Mouse (Mus musculus) embryonic facial prominence, embryonic 15.5 days (tissue): ENCODE data around the gene Ankrd28. TPM values are rescaled to one million over a fixed set of nuclear protein-coding genes. Genes with fewer than 3 reads are reported as not detected.
"Not testable (repeated sequence)": the region's sequence is repeated elsewhere in the genome, so short reads cannot be mapped to it uniquely, and the experiment has no call there.

Source experiments
- ATAC-seq: fragments of 200-750 bp; cut with Nextera tagmentation; 2 replicates; pipeline ENCODE4 v1.8.0; 2017; ENCODE audit warnings: low read depth, moderate TSS enrichment; ENCODE audit not compliant: insufficient number of reproducible peaks, low FRiP score, low TSS enrichment
- H3K27ac ChIP-seq: fragments of 300-500 bp; sonication (generic); replicated peaks from 2 replicates; pipeline ENCODE4 v1.5.1; 2015; ENCODE audit warnings: mild to moderate bottlenecking, inconsistent platforms
- H3K27me3 ChIP-seq: fragments of 300-500 bp; sonication (generic); 2 replicates; pipeline ENCODE4 v1.6.1; 2015; ENCODE audit warnings: inconsistent platforms
- H3K36me3 ChIP-seq: fragments of 300-500 bp; sonication (generic); 2 replicates; pipeline ENCODE4 v1.6.1; 2015; ENCODE audit warnings: mild to moderate bottlenecking, inconsistent platforms
- H3K4me1 ChIP-seq: fragments of 300-500 bp; sonication (generic); 2 replicates; pipeline ENCODE4 v1.6.1; 2015; ENCODE audit warnings: inconsistent platforms
- H3K4me2 ChIP-seq: fragments of 300-500 bp; sonication (generic); replicated peaks from 2 replicates; pipeline ENCODE4 v1.6.1; 2015; ENCODE audit warnings: mild to moderate bottlenecking, inconsistent platforms
- H3K4me3 ChIP-seq: fragments of 300-500 bp; sonication (generic); replicated peaks from 2 replicates; pipeline ENCODE4 v1.5.1; 2015; ENCODE audit warnings: mild to moderate bottlenecking, inconsistent platforms
- H3K9ac ChIP-seq: fragments of 300-500 bp; sonication (generic); 2 replicates; pipeline ENCODE4 v1.6.1; 2015; ENCODE audit warnings: inconsistent platforms
- H3K9me3 ChIP-seq: fragments of 300-500 bp; sonication (generic); replicated peaks from 2 replicates; pipeline ENCODE4 v1.6.1; 2016; ENCODE audit warnings: inconsistent platforms
- WGBS: fragments of 180-500 bp; shearing (Covaris S2); methylation state at CpG from one replicate; pipeline ENCODE4 v1.1.7; 2015; 5-methylcytosine and 5-hydroxymethylcytosine counted together
- polyA plus RNA-seq: library from polyadenylated mRNA; unstranded; fragments of >200 nt; fragmentation: Nextera tagmentation; extraction: Ambion mirVana; gene quantifications from 2 replicates; pipeline ENCODE4 v1.2.1, GENCODE M21; 2015

Ankrd28 gene
- polyA plus RNA-seq, 1 experiment from 2014 or later: 8.6 TPM

- no peaks in the 10 kb centered on the region for H3K9me3 ChIP-seq
- ATAC-seq: no peak; the same call in 1 of the 2 replicates
- H3K4me3 ChIP-seq: no peak overlapping the region
These were observed 68.7 kb downstream of the Ankrd28 start for GRCm38 (mm10) chr14:31761727-31762126.

GRCm38 (mm10) chr14:31759195-31759594 is 71.3 kb downstream of the Ankrd28 start:
- no peak overlapping the region for H3K4me3 ChIP-seq
- no peaks in the 10 kb centered on the region for H3K27me3 ChIP-seq
- peaks cover 17% of the 10 kb centered on the region for H3K36me3 ChIP-seq
- 85% methylated on average over 2 of the region's 2 CpGs for WGBS
- ATAC-seq: no peak
- no peak overlapping the region for H3K4me2 ChIP-seq
- no peak overlapping the region for H3K27ac ChIP-seq
- no peak overlapping the region for H3K9ac ChIP-seq
- H3K4me1 ChIP-seq: no peaks in the 10 kb centered on the region
- no peaks in the 10 kb centered on the region for H3K9me3 ChIP-seq

More at GRCm38 (mm10) chr14:31761727-31762126, 68.7 kb downstream of the Ankrd28 start:
- no peak overlapping the region for H3K27ac ChIP-seq
- 80% methylated on average over 7 of the region's 7 CpGs for WGBS
- H3K4me1 ChIP-seq: no peaks in the 10 kb centered on the region
- H3K36me3 ChIP-seq: peaks cover 14% of the 10 kb centered on the region
- H3K27me3 ChIP-seq: no peaks in the 10 kb centered on the region
- H3K4me2 ChIP-seq: no peak overlapping the region
- H3K9ac ChIP-seq: no peak overlapping the region

DNA sequence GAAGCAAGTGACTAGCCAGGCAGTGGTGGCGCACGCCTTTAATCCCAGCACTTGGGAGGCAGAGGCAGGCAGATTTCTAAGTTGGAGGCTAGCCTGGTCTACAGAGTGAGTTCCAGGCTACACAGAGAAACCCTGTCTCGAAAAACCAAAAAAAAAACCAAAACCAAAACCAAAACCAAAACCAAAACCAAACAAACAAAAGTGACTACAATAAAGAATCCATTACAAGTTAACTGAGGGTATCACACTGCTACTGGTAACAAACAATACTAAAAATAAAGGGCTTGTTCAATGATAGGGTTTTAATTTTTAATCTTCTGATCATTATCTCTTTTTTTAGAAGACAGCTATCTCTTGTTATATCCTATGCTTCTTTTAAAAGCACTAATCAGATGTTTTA is 72.0 kb downstream of the Ankrd28 start:
- not testable (repeated sequence) for H3K4me2 ChIP-seq, H3K27ac ChIP-seq, H3K27me3 ChIP-seq, H3K9me3 ChIP-seq, H3K4me3 ChIP-seq, H3K9ac ChIP-seq, ATAC-seq, H3K4me1 ChIP-seq
- H3K36me3 ChIP-seq: peaks cover 17% of the 10 kb centered on the region
- WGBS: 94% methylated on average over 3 of the region's 3 CpGs

DNA sequence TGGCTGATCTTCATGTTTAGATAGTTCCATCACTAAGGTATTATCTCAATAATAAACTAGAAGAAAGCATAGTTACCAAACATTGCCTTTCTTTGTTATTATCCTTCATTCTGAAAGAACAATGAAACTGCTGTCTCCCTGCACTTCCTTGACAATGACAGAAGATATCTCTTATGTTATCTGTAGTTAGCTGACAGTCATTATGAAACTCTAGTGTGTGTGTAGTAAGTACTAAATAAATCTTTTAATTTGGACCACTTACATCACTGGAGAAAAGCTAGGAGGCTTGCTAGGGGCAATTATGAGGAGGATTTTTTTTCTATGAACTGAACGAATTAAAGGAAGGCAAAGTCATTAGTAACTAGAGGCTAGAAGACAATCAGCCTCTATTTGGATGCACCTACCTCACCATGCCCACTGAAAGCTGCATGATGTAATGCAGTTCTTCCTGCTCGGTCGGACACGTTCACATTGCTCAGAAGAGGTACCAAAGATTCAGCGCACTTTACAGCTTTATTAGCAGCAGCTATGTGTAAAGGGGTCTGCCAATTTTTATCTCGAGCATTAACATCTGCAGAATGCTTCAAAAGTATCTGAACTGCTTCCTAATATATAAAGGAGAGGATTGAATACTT is 82.1 kb downstream of the Ankrd28 start:
- no peak for ATAC-seq
- H3K27me3 ChIP-seq: no peaks in the 10 kb centered on the region
- no peak overlapping the region for H3K27ac ChIP-seq
- no peak overlapping the region for H3K4me3 ChIP-seq
- no peak overlapping the region for H3K4me2 ChIP-seq
- H3K4me1 ChIP-seq: no peaks in the 10 kb centered on the region
- WGBS: 73% methylated on average over 6 of the region's 6 CpGs
- peaks cover 18% of the 10 kb centered on the region for H3K36me3 ChIP-seq
- H3K9me3 ChIP-seq: no peaks in the 10 kb centered on the region
- H3K9ac ChIP-seq: no peak overlapping the region

- 88% methylated on average over 3 of the region's 3 CpGs for WGBS
- Histone ChIP-seq H3K27me3 (no peaks in the 10 kb centered on the region), H3K27ac (no peak overlapping the region), H3K9ac (no peak overlapping the region), H3K4me3 (no peak overlapping the region), H3K4me1 (no peaks in the 10 kb centered on the region), H3K9me3 (no peaks in the 10 kb centered on the region), H3K36me3 (peaks cover 30% of the 10 kb centered on the region), H3K4me2 (no peak overlapping the region)
- ATAC-seq: no peak
These were observed 87.9 kb downstream of the Ankrd28 start for GRCm38 (mm10) chr14:31742523-31742922.

DNA sequence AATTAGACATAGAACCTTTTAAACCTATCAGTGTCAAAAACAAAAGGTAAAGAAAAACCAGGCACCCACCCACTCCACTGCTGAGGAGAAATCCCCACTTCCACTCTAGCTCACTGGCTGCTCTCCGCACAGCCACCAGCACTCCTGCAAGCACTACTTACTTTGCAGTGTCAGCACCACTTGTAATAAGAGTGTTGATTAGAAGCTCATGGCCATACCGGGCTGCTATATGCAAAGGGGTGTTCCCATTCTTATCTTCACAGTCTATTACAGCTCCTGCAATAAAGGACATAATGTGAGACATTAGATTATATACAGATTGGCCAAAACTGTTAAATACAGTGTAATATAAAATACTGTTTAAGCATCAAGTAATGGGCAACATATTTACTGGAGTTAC is 95.6 kb downstream of the Ankrd28 start:
- 76% methylated on average over 2 of the region's 2 CpGs for WGBS

GRCm38 (mm10) chr14:31727522-31727921 is 102.9 kb downstream of the Ankrd28 start:
- Histone ChIP-seq H3K9ac (no peak overlapping the region), H3K4me2 (no peak overlapping the region), H3K4me1 (no peaks in the 10 kb centered on the region), H3K4me3 (no peak overlapping the region), H3K27ac (no peak overlapping the region), H3K9me3 (no peaks in the 10 kb centered on the region), H3K36me3 (peaks cover 31% of the 10 kb centered on the region), H3K27me3 (no peaks in the 10 kb centered on the region)
- 90% methylated on average over 3 of the region's 3 CpGs for WGBS
- ATAC-seq: no peak

More for the DNA sequence above, 95.6 kb downstream of the Ankrd28 start:
- ATAC-seq: no peak
- H3K4me1 ChIP-seq: no peaks in the 10 kb centered on the region
- no peak overlapping the region for H3K4me3 ChIP-seq
- no peak overlapping the region for H3K4me2 ChIP-seq
- no peaks in the 10 kb centered on the region for H3K27me3 ChIP-seq
- H3K9me3 ChIP-seq: no peaks in the 10 kb centered on the region
- no peak overlapping the region for H3K27ac ChIP-seq
- peaks cover 17% of the 10 kb centered on the region; the same call in 1 of the 2 replicates for H3K36me3 ChIP-seq
- no peak overlapping the region for H3K9ac ChIP-seq

- no peaks in the 10 kb centered on the region for H3K27me3 ChIP-seq
- no peaks in the 10 kb centered on the region for H3K4me1 ChIP-seq
- no peak overlapping the region for H3K27ac ChIP-seq
- ATAC-seq: no peak
- 89% methylated on average over 1 of the region's 1 CpGs for WGBS
- H3K36me3 ChIP-seq: peaks cover 44% of the 10 kb centered on the region
- H3K9me3 ChIP-seq: no peaks in the 10 kb centered on the region
- H3K4me2 ChIP-seq: no peak overlapping the region
- no peak overlapping the region for H3K9ac ChIP-seq
- no peak overlapping the region for H3K4me3 ChIP-seq
These were observed 107.7 kb downstream of the Ankrd28 start for GRCm38 (mm10) chr14:31722746-31723145.

- Histone ChIP-seq H3K4me3 (no peak overlapping the region), H3K4me1 (no peaks in the 10 kb centered on the region), H3K9me3 (no peaks in the 10 kb centered on the region), H3K4me2 (no peak overlapping the region), H3K27ac (no peak overlapping the region), H3K27me3 (no peaks in the 10 kb centered on the region), H3K36me3 (peaks cover 42% of the 10 kb centered on the region), H3K9ac (no peak overlapping the region)
- 82% methylated on average over 3 of the region's 3 CpGs for WGBS
- ATAC-seq: no peak
These were observed 109.2 kb downstream of the Ankrd28 start for GRCm38 (mm10) chr14:31721256-31721655.

DNA sequence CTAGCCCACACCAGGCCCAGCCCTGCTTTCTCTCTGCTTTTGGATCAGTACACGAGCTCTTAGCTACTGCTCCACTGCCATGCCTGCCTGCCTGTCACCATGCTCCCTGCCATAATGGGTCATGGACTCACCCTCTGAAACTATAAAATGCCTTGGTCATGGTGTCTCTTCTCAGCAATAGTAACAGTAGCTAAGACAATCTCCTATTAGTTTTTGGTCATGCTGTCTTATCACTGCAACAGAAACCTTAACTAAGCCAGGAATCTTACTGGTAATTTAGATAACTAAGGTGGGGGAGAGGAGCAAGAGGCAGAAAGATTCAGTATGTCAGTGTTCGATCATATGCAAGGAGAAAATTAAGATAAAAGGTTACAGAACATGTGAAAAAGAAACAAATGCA is 112.1 kb downstream of the Ankrd28 start:
- WGBS: 87% methylated on average over 2 of the region's 2 CpGs
- no peaks in the 10 kb centered on the region for H3K4me1 ChIP-seq
- H3K36me3 ChIP-seq: peaks cover 42% of the 10 kb centered on the region

GRCm38 (mm10) chr14:31717360-31717759 is 113.1 kb downstream of the Ankrd28 start:
- H3K27me3 ChIP-seq: no peaks in the 10 kb centered on the region
- H3K9me3 ChIP-seq: no peaks in the 10 kb centered on the region
- no peaks in the 10 kb centered on the region for H3K4me1 ChIP-seq
- no peak for ATAC-seq
- H3K4me3 ChIP-seq: no peak overlapping the region
- H3K36me3 ChIP-seq: peaks cover 38% of the 10 kb centered on the region
- no peak overlapping the region for H3K4me2 ChIP-seq
- no peak overlapping the region for H3K9ac ChIP-seq
- 95% methylated on average over 5 of the region's 5 CpGs for WGBS
- H3K27ac ChIP-seq: no peak overlapping the region

More for the DNA sequence above, 112.1 kb downstream of the Ankrd28 start:
- H3K27ac ChIP-seq: no peak overlapping the region
- ATAC-seq: no peak
- H3K27me3 ChIP-seq: no peaks in the 10 kb centered on the region
- H3K4me2 ChIP-seq: no peak overlapping the region
- no peaks in the 10 kb centered on the region for H3K9me3 ChIP-seq
- H3K4me3 ChIP-seq: no peak overlapping the region
- no peak overlapping the region for H3K9ac ChIP-seq

GRCm38 (mm10) chr14:31715669-31716068 is 114.8 kb downstream of the Ankrd28 start:
- peaks cover 41% of the 10 kb centered on the region for H3K36me3 ChIP-seq
- no peaks in the 10 kb centered on the region for H3K4me1 ChIP-seq
- no peaks in the 10 kb centered on the region for H3K9me3 ChIP-seq
- H3K4me3 ChIP-seq: no peak overlapping the region
- no peak overlapping the region for H3K4me2 ChIP-seq
- no peaks in the 10 kb centered on the region for H3K27me3 ChIP-seq
- H3K27ac ChIP-seq: no peak overlapping the region
- ATAC-seq: no peak
- no peak overlapping the region for H3K9ac ChIP-seq
